Mouse (Mus musculus): ENCODE measurements around the gene Ankfn1.

Gene Ankfn1

DNA sequence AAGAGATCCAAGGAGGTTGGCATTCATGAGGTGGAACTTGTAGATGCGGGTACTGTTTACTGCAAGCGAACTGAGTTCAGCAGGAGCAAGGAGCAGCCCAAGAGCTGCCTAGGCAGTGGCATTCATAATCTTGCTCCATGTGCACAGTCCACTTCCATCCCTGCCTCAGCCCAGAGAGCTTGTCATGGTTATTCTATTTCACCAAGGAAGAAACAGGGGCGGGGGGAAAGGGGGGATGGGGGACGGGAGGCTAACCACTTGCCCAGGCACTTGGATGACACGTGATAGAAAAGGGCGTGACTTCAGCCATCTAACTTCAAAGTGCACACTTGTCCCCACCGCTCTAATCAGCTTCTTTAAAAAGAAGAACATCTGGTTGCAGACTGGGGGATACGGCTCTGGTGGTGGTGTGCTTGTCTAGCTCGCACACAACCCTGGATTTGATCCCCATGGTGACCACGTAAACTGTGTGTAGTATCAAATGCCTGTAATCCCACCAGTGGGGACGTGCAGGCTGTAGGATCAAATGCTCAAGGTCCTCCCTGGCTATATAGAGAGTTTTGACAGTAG, 203.1 kb downstream of the Ankfn1 start:
- DNase-seq (ENCODE audit: low spot score), result no peak

DNA sequence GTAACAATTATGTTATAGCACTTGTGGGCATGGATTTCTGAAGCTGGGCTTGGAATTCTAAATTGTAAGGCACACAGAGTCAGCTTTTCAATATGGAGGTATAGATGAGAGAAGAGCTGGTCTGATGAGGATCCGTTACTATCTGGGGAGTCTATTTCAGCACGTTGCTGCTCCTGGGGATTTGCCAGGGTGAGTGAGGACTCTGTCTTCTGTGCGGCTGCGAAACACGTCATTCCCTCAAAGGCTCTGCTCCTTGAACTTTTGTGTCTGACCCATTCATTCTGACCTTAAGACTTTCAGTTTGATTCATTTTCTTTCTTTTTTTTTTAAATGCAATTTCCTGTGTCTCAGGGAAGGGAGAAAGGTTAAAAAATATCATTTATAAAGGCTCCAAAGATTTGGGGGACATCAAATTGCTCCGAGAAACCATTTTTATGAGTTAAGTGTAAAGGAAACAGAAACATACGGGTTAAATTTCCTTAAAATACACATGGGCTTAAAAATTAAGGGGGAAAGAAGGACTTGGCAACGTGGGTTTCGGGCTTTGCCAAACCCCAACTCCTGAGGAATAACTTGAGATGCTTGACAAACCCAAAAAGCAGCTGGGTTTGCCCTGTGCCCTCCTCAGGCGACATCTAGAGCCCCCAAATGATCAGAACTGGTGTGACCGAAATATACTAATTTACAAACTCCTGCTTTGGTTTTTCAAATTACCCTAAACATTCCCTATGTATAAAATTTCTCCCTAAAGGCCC, 207.9 kb downstream of the Ankfn1 start:
- DNase-seq (ENCODE audit: low spot score), result no peak

DNA sequence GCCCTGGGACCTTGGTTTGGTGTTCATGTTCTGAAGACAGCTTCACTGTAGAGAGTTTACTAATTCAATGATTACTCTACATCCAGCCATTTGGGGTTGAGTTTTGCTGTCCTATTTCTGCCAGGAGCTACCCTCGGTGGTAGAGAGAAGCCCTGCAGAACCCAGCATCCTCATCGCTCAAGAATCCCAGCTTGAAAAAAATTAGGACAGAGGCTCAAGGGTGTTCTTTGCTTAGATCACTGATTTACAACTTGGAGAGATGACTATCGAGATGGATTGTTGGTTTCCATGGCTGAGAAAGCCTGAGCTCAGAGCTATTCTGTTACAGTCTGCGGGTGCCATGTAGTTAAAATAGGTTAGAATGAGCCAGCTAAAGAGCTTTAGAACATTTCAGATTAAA, 209.2 kb downstream of the Ankfn1 start:
- no peak for DNase-seq (ENCODE audit: low spot score)

DNA sequence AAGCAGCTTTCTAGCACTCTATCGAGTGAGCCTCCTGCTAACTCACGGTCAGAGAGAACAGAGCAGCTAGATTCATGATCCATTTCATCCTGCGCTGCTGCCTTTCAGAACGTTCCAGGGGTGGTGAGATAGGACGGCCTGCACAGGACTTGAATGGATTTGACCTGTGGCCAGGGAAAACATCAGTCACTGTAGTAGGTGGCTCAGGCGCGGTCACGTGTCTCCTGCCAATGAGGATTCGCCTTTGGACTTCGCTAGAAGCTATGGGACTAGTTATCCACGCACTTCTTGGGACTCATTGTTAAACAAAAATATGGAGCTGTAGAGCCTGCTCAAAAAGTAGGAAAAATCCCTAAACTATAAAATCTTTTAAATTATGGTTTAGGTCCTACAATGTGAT, 226.0 kb downstream of the Ankfn1 start:
- no peak for DNase-seq (ENCODE audit: low spot score)

DNA sequence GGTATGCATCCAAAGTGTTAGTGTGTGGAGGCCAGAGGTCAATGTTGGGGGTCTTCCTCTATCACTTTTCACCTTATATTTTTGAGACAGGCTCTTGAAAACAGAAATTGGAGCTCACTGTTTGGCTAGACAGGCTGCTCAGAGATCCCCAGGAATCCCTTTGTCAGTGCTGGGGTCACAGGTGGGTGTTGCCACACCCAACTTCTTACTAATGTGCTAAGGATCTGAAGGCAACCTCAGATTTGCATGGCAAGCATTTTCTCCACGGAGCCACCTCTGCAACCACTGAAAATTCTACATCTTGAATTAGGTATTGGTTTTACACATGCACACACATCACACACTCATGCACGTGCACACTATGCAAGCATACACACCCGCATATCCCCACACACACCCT, 226.5 kb downstream of the Ankfn1 start:
- no peak for DNase-seq (ENCODE audit: low spot score)

DNA sequence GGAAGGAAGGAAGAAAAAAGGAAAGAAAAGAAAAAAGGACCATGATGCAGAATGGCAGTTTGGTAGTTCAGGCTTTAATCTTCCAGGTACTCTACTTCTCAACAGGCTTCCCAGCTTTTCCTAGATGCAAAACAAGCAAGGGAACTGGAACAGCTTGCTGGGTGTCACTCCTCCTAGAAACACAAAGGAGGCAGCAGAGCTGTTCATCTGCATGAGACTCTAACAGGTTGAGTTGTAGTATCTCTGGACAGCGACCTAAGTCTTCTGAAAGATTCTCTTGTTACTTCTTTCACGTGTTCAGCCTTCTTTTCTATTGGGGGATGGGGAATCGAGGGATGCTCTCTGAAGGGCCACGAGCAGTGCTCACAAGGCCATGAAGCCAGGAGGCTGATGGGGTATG, 228.7 kb downstream of the Ankfn1 start:
- DNase-seq (ENCODE audit: low spot score), result no peak

- DNase-seq (ENCODE audit: low spot score), result peak; percentile 35
These were observed 231.3 kb downstream of the Ankfn1 start for GRCm38 (mm10) chr11:89546164-89546563.

- DNase-seq (ENCODE audit: low spot score), result no peak
These were observed 232.3 kb downstream of the Ankfn1 start for GRCm38 (mm10) chr11:89544856-89545817.

- DNase-seq (ENCODE audit: low spot score), result no peak
These were observed 239.1 kb downstream of the Ankfn1 start for GRCm38 (mm10) chr11:89538376-89538775.

DNA sequence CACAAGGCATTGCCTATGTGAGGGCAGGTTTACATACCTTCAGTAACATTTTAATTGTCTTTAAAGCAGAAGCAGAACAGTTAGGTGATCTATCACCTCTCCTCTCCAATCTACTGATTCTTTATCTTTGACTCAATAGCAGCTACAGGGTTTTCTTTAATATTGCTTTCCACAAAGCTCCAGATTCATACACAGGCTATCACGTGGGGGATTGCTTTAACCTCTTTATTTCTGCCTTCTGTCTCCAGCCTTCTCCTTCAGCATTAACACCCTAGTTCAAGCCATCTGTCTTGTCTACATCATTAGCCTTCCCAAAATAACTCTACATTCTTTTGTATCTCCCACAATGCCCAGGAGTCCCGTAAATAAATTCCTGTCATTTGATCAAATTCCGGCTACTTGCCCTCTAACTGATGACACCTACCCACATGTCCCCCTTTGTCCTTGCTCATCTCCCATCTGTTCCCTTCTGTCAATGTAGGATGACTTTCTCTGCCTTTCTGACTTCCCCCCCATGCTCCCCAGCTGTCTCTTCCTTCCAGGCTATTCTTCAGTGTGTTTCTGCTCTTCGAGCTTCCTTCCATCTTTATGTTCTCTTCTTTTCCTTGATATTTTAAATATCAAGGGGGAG, 249.5 kb downstream of the Ankfn1 start:
- DNase-seq (ENCODE audit: low spot score), result no peak

GRCm38 (mm10) chr11:89515501-89515901, 262.0 kb downstream of the Ankfn1 start:
- DNase-seq (ENCODE audit: low spot score), result no peak

GRCm38 (mm10) chr11:89508675-89509324, 268.7 kb downstream of the Ankfn1 start:
- no peak for DNase-seq (ENCODE audit: low spot score)

- no peak for DNase-seq (ENCODE audit: low spot score)
These were observed 270.7 kb downstream of the Ankfn1 start for GRCm38 (mm10) chr11:89506595-89507245.

- DNase-seq (ENCODE audit: low spot score), result no peak
These were observed 272.4 kb downstream of the Ankfn1 start for GRCm38 (mm10) chr11:89505046-89505445.

DNA sequence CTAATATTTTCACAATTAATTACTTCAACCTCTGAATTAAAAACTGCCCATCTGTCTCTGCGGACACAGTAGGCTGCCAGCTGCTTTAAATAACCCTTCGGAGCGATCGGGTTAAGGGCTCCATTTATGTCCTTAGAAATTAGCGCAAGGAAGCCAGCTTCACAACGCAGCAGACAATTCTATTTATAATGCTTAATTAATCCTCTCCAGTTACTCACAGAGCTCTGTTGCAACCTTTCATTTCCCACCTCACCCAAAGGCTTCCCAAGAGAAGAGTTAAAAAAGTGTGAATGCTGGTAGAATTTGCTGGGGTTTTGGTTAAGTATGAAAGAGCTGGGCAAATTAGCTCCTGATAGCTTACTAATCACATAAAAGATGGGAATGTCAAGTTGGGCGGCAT, 275.7 kb downstream of the Ankfn1 start:
- DNase-seq (ENCODE audit: low spot score), result no peak

GRCm38 (mm10) chr11:89500961-89501360, 276.5 kb downstream of the Ankfn1 start:
- no peak for DNase-seq (ENCODE audit: low spot score)

DNA sequence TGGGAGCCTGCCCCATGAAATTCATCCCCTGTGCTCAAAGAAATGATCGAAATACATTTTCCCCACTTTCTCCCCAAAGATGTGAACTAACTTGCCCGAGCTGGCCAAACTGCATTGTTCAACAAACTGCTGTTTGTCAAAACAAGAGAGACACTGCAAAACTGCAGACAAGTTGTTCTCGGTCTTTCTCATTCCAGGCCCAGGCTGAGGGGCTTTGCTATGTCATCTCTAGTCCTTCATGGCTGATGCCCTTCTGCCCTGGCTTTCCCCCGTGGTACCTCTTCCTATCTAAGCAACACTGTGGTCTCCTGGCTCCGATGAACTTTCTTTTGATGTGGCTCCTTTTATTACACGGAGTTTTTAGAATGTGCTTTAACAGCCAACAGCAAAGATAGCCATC, 296.4 kb downstream of the Ankfn1 start:
- no peak for DNase-seq (ENCODE audit: low spot score)

DNA sequence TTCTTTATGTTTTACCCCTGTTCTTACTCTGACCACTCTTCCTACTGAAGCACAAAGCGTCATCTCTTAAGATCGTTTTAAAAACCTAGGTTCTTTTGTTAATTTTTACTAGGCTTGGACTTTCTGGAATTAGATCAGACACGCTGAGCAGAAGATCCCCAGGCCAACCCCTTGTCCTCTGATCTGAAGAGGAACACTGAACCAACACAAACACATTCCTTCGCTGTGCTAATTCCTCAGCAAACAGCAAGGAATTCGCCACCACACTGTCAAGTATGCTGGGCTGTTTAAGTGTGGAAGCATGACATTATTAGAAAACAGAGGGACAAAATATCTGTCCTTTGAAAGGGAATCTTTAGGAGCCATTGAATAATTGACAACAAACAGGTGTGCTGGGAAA, 300.5 kb downstream of the Ankfn1 start:
- no peak for DNase-seq (ENCODE audit: low spot score)

GRCm38 (mm10) chr11:89476047-89476446, 301.4 kb downstream of the Ankfn1 start:
- DNase-seq (ENCODE audit: low spot score), result no peak

GRCm38 (mm10) chr11:89472871-89473270, 304.6 kb downstream of the Ankfn1 start:
- DNase-seq (ENCODE audit: low spot score), result no peak

- no peak for DNase-seq (ENCODE audit: low spot score)
These were observed 312.1 kb downstream of the Ankfn1 start for GRCm38 (mm10) chr11:89465381-89465780.
